Mouse (Mus musculus) kidney, adult 11 months (tissue): ENCODE data around the gene Gm10799.

Source experiments
- DNase-seq: peaks from one replicate; pipeline ENCODE4 v3.0.0; 2022

Gene Gm10799

DNA sequence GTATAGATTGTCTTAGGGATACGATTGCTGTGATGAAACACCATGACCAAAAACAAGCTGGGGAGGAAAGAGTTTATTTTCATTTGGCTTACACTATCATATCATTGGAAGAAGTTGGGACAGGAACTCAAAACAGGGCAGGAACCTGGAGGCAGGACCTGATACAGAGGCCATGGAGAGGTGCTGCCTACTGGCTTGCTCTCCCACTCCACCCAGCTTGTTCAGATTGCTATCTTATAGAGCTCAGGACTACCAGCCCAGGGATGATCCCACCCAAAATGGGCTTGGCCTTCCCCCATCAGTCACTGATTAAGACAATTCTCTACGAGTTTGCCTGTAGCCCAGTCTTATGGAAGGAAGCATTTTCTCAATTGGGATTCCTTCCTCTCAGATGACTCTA, 4.2 kb downstream of the Gm10799 start:
- no peak for DNase-seq

GRCm38 (mm10) chr2:104062665-104063064, 5.7 kb downstream of the Gm10799 start:
- no peak for DNase-seq

DNA sequence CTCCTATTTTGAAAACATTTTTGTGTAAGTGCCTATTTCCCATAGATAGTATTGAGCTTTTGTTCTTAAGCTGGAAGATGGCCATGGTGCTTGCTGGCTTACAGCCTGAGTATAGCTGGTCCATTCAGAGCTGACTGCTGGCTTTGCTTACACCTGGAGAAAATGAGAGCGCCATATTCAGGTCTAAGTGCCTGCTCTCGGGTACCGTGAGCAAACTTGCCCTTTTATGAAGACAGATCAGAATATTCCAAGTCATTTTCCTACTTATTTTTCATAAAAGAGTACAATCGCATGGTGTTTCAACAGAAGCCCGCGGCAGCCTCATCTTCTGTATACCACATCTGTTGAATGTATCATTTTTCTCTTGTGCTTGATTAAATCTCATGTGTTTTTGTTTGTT, 7.4 kb downstream of the Gm10799 start:
- no peak for DNase-seq

DNA sequence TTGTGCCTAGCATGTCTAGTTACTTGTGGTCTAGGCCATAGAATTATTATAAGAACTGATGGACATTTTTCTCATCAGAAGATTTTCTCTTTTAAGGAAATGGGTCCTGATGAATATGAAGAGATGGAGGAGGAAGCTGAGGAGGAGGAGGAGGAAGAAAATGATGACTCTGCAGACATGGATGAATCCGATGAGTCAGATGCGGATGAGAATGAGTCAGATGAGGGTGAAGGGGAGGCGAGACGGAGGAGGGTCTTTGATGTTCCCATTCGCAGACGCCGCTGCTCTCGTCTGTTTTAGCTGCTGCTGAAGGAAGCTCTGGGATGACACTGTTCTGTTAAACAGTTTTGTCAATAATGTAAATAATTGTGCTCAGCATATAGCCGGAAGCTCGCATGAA, 8.6 kb downstream of the Gm10799 start:
- no peak for DNase-seq

GRCm38 (mm10) chr2:104058954-104059353, 9.4 kb downstream of the Gm10799 start:
- no peak for DNase-seq

DNA sequence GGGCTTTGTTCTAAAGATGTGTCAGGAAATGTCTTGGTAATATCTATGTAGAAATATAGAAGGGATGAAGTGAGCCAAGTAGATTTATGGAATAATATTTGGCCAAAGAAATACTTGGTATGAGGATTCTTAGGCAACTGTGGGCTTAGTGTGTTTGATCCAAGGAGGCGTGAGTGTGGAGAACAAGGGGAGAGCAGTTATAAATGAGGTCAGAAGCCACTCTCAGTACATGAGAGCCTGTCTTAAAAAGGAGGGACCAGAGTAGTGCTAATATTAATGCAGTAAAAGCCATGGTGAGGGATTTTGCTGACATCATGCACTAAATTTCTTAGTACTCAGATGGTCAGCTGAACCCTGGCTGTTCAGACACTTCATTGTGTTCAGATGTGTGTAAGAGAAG, 10.0 kb downstream of the Gm10799 start:
- no peak for DNase-seq

GRCm38 (mm10) chr2:104044479-104045080, 23.8 kb downstream of the Gm10799 start:
- peak; percentile 42 for DNase-seq

GRCm38 (mm10) chr2:104043624-104044478, 24.5 kb downstream of the Gm10799 start:
- DNase-seq: no peak

GRCm38 (mm10) chr2:104042766-104043165, 25.6 kb downstream of the Gm10799 start:
- no peak for DNase-seq

GRCm38 (mm10) chr2:104041632-104042031, 26.7 kb downstream of the Gm10799 start:
- no peak for DNase-seq

GRCm38 (mm10) chr2:104038236-104038635, 30.1 kb downstream of the Gm10799 start:
- no peak for DNase-seq

DNA sequence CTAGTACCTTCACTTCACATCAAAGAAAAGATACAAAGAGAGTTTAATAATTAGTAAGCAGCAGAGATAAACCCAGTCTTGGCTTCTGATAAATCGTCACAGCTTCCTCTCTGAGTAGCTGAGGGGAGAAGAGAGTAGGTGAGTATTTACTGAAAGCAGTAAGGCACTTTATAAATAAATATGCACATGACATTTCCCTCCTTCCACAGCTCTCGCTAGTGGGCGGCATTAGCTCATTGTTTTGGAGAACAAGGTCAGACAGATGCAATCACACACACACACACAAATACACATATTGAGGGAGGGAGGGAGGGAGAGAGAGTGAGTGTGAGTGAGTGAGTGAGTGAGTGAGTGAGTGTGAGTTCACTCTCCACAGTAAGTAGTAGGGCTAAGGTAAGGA, 32.0 kb downstream of the Gm10799 start:
- no peak for DNase-seq

- no peak for DNase-seq
Measured at GRCm38 (mm10) chr2:104035595-104035994, 32.8 kb downstream of the Gm10799 start.

DNA sequence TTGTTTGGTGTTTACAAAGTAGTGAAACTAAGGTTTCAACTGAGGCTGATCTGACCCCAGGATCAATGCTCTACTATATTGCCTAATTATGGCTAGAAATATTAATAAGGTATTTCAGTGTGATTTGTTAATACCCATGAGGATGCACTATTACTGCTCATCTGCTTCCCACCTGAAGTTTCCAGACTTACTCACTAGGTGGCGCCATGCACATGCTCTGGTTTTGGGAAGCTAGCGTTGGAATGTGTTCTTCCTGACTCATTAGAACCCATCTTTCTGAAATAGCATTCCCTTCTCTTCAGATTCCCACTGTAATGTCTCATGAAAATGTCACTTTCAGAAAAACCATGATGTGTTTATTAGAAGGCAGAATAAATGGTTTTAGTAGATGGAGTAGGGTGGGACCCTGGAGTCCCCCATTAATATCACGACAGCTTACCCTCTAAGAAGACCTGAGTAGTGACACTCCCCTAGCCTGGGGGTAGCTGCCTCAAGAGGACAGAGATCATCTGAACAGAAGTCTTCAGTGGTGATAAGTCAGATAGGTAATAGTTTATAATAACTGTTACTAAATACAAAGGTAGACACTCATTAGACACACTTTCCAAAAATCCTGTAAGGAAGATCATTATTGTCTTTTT, 33.4 kb downstream of the Gm10799 start:
- peak; percentile 37 for DNase-seq

- no peak for DNase-seq
Measured at GRCm38 (mm10) chr2:104032056-104032455, 36.3 kb downstream of the Gm10799 start.

DNA sequence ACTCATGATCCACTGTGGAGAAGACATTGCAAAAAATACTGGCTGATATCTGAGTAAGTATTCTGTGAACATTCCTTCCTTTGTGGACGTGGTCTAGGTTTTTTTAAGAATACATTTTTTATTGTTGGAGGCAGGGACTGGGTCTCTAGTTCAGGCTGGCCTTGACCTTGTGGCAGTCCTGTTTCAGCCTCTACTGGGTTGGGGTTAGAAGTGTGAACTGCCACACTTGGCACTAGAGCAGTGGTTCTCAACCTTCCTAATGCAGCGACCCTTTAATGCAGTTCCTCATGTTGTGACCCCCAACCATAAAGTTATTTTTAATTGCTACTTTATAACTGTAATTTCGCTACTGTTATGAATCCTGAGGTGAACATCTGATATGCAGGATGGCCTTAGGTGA, 38.0 kb downstream of the Gm10799 start:
- DNase-seq: no peak

DNA sequence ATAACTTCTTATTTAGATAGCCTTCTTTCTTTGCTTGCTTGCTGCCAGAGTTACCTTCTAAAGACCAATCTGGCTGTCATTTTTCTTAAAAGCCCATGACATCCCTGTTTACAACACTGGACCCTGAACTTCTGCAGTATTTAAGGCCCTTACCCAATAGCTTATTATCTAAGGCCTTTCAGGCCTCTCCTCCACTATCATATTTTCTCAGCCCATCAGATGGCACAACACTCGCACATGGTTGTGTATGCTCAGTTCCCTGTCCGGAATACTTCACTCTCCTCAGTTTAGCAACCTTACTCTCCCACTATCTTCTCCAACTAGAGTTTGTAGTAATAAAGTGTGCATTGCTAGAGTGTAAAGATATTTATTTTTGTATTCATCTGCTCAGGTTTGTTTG, 39.3 kb downstream of the Gm10799 start:
- DNase-seq: no peak

GRCm38 (mm10) chr2:104028139-104028723, 40.1 kb downstream of the Gm10799 start, which contains the start of gene 4931422A03Rik:
Gene 4931422A03Rik, minus strand, starts transcription at chr2:104028361.
- DNase-seq: no peak

- DNase-seq: peak; percentile 90
Measured at GRCm38 (mm10) chr2:104027458-104028138, 40.8 kb downstream of the Gm10799 start, which contains the start of gene Fbxo3. Gene Fbxo3, plus strand, starts transcription at chr2:104027721.

DNA sequence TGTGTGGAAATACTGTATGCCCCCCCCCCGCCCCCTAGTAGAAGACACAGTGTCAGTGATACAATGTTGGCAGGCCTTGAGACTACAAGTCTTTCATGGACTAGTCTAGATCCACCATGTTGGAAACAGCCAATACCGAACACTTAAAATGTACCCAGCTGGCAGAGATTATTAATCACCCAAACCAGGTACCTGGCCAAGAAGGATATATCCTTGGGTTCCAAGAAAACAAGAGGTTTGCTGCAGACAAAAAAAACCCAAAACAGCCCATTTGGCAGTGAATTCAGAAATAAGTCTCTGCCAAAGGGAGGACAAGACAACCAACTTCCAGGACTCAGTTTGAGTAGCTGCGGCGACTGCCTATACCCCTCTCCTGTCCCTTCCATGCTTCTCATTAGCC, 43.7 kb downstream of the Gm10799 start:
- no peak for DNase-seq

- DNase-seq: no peak
Measured at GRCm38 (mm10) chr2:104023096-104023495, 45.3 kb downstream of the Gm10799 start.
